Mouse (Mus musculus) inflammation-experienced regulatory T-cells, adult 16 weeks (primary cell): ENCODE measurements around the gene Etnk1. TPM values are rescaled to one million over a fixed set of nuclear protein-coding genes. Genes with fewer than 3 reads are reported as not detected.

Experiments used
- polyA plus RNA-seq: library from polyadenylated mRNA; unstranded; fragments of 100-300 nt; shearing (Covaris generic); gene quantifications from one replicate; pipeline ENCODE4 v1.2.1, GENCODE M21; 2017

The Etnk1 gene
- 18.6 TPM for polyA plus RNA-seq

GRCm38 (mm10) chr6:143166452-143167357, at the start of gene Etnk1:
Gene Etnk1 (plus strand): TSS chr6:143167221.

Other genes starting within 250 kb of the Etnk1 start
- 17.8 TPM for gene St8sia1, start 202.8 kb upstream of the Etnk1 start, polyA plus RNA-seq
- 115 TPM for gene C2cd5, start 67.1 kb upstream of the Etnk1 start, polyA plus RNA-seq